Mouse (Mus musculus): ENCODE data around the gene Tulp1. TPM values are rescaled to one million over a fixed set of nuclear protein-coding genes. Genes with fewer than 3 reads are reported as not detected.
A peak's percentile ranks its signal among the peaks of the same experiment; 100 is the strongest.
"Not testable (repeated sequence)": the region's sequence is repeated elsewhere in the genome, so short reads cannot be mapped to it uniquely, and the experiment has no call there.

The Tulp1 gene
- polyA plus RNA-seq, 1 experiment from 2014 or later: 1.6 TPM

DNA sequence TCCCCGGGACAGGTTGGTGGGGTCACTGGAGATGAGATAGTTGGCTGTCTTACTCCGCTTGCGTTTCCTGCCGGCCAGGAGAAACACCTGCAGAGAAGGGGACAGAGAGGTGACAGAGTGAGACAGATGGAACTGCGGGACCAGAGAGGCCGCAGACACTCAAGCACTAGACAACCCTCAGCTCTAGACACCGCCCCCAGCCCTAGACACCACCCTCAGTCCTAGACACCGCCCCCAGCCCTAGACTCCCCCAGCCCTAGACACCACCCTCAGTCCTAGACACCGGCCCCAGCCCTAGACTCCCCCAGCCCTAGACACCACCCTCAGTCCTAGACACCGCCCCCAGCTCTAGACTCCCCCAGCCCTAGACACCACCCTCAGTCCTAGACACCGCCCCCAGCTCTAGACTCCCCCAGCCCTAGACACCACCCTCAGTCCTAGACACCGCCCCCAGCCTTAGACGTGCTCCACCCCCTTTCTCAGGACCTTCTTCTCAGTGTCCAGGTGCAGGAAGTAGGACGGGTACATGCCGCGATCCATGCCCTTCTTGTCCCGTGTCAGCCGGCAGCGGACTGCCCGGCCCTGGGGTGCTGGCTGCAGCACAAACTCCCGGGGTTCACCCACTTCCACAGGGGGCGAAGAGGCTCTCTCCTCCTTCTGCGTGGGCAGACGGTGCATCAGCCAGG is 6.3 kb downstream of the Tulp1 start:
- H3K4me3 ChIP-seq (ENCODE audit: low read length); H3K36me3 ChIP-seq (ENCODE audit: control insufficient read depth, insufficient read depth, low read length); H3K9me3 ChIP-seq (ENCODE audit: control insufficient read depth, low read length); ATAC-seq; H3K4me2 ChIP-seq (ENCODE audit: low read length); H3K9ac ChIP-seq (ENCODE audit: low read depth, low read length); H3K27ac ChIP-seq (ENCODE audit: low read depth, low read length): not testable (repeated sequence)
- peaks cover 23% of the 10 kb centered on the region for H3K27me3 ChIP-seq (replicated peaks; ENCODE audit: control insufficient read depth, insufficient read depth, low read length)
- H3K4me1 ChIP-seq (ENCODE audit: control insufficient read depth, insufficient read depth, low read depth, low read length): peaks cover 11% of the 10 kb centered on the region
- 21% methylated on average over 22 of the region's 24 CpGs for WGBS

DNA sequence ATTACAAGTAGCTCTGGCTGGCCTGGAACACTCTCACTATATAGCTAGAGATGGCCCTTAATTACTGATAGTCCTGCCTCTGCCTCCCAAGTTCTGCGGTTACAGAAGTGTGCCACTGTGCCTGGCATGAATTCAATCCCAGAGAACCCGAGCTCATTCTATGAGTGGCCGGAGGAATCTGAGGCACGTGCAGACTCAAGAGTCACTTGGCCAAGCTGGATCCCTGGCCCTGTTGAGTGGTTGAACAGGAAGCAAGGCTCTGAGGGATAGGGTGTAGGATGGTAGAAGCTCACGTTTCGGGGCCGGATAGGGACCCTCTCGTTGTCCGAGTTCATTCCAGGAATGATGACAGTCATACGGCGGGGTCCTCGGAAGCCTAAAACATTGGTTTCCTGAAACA is 9.2 kb downstream of the Tulp1 start:
- Histone ChIP-seq H3K9me3 (ENCODE audit: control insufficient read depth, low read length) (no peaks in the 10 kb centered on the region), H3K27me3 (replicated peaks; ENCODE audit: control insufficient read depth, insufficient read depth, low read length) (peaks cover 22% of the 10 kb centered on the region), H3K27ac (ENCODE audit: low read depth, low read length) (no peak overlapping the region), H3K4me3 (ENCODE audit: low read length) (no peak overlapping the region), H3K36me3 (ENCODE audit: control insufficient read depth, insufficient read depth, low read length) (no peaks in the 10 kb centered on the region), H3K4me1 (ENCODE audit: control insufficient read depth, insufficient read depth, low read depth, low read length) (no peaks in the 10 kb centered on the region; the same call in 1 of the 2 replicates), H3K9ac (ENCODE audit: low read depth, low read length) (no peak overlapping the region), H3K4me2 (ENCODE audit: low read length) (no peak overlapping the region)
- 88% methylated on average over 12 of the region's 12 CpGs for WGBS
- no peak for ATAC-seq

DNA sequence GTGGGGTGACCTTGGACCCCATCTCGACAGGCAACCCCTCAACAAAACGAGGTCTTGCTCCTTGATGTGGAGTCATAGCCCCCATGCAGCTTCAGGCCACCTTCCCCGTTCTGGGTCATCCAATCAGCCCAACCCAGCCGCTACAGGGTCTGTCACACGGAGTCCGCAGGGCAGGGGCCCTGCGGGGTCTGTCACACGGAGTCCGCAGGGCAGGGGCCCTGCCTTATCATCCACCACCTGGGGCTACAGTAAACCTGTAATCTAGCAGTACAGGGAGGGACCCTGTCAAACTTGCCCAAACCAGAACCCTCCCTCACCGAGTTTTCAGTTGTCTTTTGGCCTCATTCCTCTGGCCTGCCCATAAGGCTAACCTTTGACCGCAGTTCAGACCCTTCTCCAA is 13.0 kb downstream of the Tulp1 start:
- H3K4me1 ChIP-seq (ENCODE audit: control insufficient read depth, insufficient read depth, low read depth, low read length): peaks cover 9% of the 10 kb centered on the region; the same call in 1 of the 2 replicates
- H3K9ac ChIP-seq (ENCODE audit: low read depth, low read length): no peak overlapping the region
- no peak for ATAC-seq
- no peaks in the 10 kb centered on the region for H3K36me3 ChIP-seq (ENCODE audit: control insufficient read depth, insufficient read depth, low read length)
- WGBS: 11% methylated on average over 11 of the region's 11 CpGs
- H3K4me3 ChIP-seq (ENCODE audit: low read length): no peak overlapping the region
- H3K27me3 ChIP-seq (replicated peaks; ENCODE audit: control insufficient read depth, insufficient read depth, low read length): peaks cover 15% of the 10 kb centered on the region
- no peak overlapping the region for H3K27ac ChIP-seq (ENCODE audit: low read depth, low read length)
- H3K9me3 ChIP-seq (ENCODE audit: control insufficient read depth, low read length): no peaks in the 10 kb centered on the region
- H3K4me2 ChIP-seq (ENCODE audit: low read length): no peak overlapping the region

DNA sequence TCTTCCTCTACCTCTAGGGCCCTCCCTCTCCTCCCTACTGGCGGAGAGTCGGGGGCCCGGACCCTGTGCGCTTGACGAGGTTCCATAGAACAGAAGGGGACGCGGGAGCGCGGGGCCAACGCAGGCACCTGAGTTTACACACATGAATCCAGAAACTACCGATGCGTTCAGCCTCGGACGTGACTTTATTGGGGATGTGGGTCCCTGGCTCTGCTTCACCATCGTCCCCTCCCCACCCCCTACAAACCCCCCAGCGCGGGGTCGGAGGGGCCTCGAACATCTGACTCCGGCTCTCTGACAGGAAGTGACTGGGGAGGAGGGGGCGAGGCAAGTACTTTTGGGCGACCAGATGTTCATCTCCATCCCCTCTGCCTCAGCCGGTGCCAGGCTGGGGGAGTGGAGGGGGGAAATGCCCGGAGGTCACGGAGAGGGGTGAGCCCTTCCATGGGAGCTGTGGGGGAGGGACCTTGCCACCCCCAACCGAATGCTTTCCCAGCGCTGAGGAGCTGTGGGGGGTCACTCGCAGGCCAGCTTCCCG is 13.6 kb downstream of the Tulp1 start:
- Histone ChIP-seq H3K4me1 (ENCODE audit: control insufficient read depth, insufficient read depth, low read depth, low read length) (peaks cover 9% of the 10 kb centered on the region; the same call in 1 of the 2 replicates), H3K9me3 (ENCODE audit: control insufficient read depth, low read length) (no peaks in the 10 kb centered on the region), H3K27ac (ENCODE audit: low read depth, low read length) (no peak overlapping the region; the same call in 1 of the 2 replicates), H3K4me2 (ENCODE audit: low read length) (peak overlapping the region; percentile 92), H3K27me3 (replicated peaks; ENCODE audit: control insufficient read depth, insufficient read depth, low read length) (peaks cover 15% of the 10 kb centered on the region), H3K36me3 (ENCODE audit: control insufficient read depth, insufficient read depth, low read length) (no peaks in the 10 kb centered on the region), H3K4me3 (ENCODE audit: low read length) (peak overlapping the region; percentile 66), H3K9ac (ENCODE audit: low read depth, low read length) (peak overlapping the region; percentile 73)
- WGBS: under 1% methylated on average over 29 of the region's 29 CpGs
- no peak; the same call in 1 of the 2 replicates for ATAC-seq

DNA sequence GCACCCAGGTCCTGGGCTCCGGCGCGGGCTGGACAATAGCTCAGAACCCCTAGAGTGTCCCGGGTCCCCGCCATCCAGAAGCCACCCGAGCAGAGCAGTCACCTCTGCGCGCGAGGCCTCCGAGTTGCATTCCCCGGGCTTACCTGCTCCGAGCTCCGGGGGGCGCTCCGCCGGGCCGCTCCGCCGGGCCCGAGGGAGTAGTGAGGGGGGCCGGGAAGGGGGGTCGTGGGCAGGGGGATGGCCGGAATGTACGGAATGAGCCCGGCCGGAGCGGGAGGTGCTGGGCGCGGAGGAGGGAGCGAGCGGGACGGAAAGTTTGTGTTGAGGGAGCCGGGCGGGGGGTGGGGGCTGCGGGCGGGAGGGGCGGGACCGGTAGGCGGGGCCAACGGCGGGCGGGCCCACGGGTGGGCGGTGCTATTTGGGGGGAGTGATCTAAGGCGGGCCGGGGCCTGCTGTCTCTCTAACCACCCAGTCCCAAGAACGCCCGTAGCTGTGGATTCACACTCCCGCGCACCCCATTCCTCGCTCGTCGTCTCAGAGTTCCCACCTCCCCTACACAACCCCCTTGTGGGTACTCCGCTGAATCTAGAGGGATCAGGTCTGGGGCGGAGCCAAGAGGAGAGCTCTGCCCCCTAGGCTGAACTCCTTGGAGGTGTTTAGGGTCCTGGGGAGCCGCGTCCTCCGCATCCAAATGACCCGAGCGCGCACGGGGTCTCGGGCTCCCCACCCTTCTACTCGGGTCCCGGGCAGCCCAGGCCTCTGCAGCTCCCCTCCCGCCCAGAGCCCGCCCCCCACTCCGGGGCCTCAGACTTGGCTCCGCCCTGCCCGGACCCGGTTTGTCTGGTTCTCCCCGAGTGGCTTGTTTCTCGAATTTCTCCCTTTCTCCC is 14.3 kb downstream of the Tulp1 start, which contains the start of gene Tead3:
Tead3 (minus strand) TSS at position 352 of the 887 bp plus-strand sequence.
- peaks cover 15% of the 10 kb centered on the region for H3K27me3 ChIP-seq (replicated peaks; ENCODE audit: control insufficient read depth, insufficient read depth, low read length)

DNA sequence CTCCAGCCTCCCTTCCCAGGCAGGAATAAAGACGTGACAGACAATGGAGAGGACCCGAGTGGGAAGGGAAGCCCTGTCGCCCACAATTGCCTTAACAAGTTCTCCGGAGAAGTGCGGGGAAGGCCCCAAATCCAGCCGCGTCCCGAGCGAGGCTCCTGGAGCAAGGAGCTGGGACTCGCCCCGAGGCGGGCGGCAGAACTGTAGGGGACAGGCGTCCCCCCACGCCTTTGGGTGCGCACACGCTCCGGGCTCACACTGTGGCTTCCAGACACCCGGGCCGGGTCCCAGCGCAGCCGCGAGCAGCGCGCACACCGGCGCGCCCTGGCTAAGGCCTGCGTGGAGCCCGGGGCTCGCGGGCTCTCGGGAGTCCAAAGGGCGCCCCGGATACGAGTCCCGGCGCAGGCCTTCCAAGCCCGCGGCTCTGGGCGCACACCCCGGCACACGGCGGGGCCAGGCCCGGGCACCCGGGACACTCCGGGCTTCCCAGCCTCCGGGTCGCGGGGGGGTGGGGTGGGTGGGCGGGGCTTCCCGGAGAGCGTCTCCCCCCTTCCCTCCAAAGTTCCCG is 15.0 kb downstream of the Tulp1 start:
- Histone ChIP-seq H3K27ac (ENCODE audit: low read depth, low read length) (peak overlapping the region; percentile 57; the same call in 1 of the 2 replicates), H3K4me2 (ENCODE audit: low read length) (peak overlapping the region; percentile 92), H3K4me1 (ENCODE audit: control insufficient read depth, insufficient read depth, low read depth, low read length) (peaks cover 18% of the 10 kb centered on the region), H3K9ac (ENCODE audit: low read depth, low read length) (peak overlapping the region; percentile 73), H3K4me3 (ENCODE audit: low read length) (peak overlapping the region; percentile 66), H3K27me3 (replicated peaks; ENCODE audit: control insufficient read depth, insufficient read depth, low read length) (peaks cover 15% of the 10 kb centered on the region), H3K9me3 (ENCODE audit: control insufficient read depth, low read length) (no peaks in the 10 kb centered on the region), H3K36me3 (ENCODE audit: control insufficient read depth, insufficient read depth, low read length) (no peaks in the 10 kb centered on the region)
- peak; percentile 32 for ATAC-seq
- WGBS: under 1% methylated on average over 35 of the region's 54 CpGs

More for the DNA sequence above, 14.3 kb downstream of the Tulp1 start, which contains the start of gene Tead3:
- Histone ChIP-seq H3K4me2 (ENCODE audit: low read length) (peak within 1 kb of the TSS; percentile 92), H3K4me1 (ENCODE audit: control insufficient read depth, insufficient read depth, low read depth, low read length) (peaks cover 13% of the 10 kb centered on the region), H3K27ac (ENCODE audit: low read depth, low read length) (peak within 1 kb of the TSS; percentile 57), H3K4me3 (ENCODE audit: low read length) (peak within 1 kb of the TSS; percentile 66), H3K9ac (ENCODE audit: low read depth, low read length) (peak within 1 kb of the TSS; percentile 73), H3K36me3 (ENCODE audit: control insufficient read depth, insufficient read depth, low read length) (no peaks in the 10 kb centered on the region), H3K9me3 (ENCODE audit: control insufficient read depth, low read length) (no peaks in the 10 kb centered on the region)
- ATAC-seq: peak; percentile 78
- WGBS: under 1% methylated on average over 52 of the region's 73 CpGs

DNA sequence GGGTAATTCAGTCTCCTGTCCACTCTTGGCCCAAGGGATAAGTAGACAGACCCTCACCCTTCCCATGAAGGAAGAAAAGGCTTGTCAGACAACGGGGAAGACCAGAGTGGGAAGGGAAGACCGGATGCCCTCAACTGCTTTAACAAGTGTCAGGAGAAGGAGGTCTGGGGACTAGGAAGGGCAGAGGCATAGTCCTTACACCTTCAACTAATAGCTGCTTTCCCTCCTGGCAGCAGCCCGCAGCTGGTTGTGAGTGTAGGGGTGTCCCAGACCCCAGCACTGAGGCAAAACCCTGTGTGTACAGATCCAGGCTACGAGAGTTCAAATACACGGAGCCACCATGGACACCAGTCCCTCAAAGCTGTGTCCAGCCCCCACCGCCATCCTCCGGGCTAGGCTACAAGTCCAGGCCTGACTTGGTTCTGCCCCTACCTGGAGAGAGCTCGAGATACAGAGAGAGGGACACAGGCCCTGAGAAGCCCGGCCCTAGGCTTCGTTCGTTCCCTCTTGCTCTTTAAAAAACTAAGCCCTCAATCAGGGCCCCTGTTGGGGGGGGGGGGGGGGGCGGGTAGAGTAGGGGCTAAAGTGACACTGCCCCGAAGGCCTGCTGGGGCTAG is 15.7 kb downstream of the Tulp1 start:
- Histone ChIP-seq H3K27ac (ENCODE audit: low read depth, low read length) (no peak overlapping the region), H3K36me3 (ENCODE audit: control insufficient read depth, insufficient read depth, low read length) (no peaks in the 10 kb centered on the region), H3K9me3 (ENCODE audit: control insufficient read depth, low read length) (no peaks in the 10 kb centered on the region), H3K4me3 (ENCODE audit: low read length) (peak overlapping the region; percentile 66), H3K4me1 (ENCODE audit: control insufficient read depth, insufficient read depth, low read depth, low read length) (peaks cover 18% of the 10 kb centered on the region), H3K4me2 (ENCODE audit: low read length) (peak overlapping the region; percentile 92), H3K27me3 (replicated peaks; ENCODE audit: control insufficient read depth, insufficient read depth, low read length) (peaks cover 15% of the 10 kb centered on the region), H3K9ac (ENCODE audit: low read depth, low read length) (peak overlapping the region; percentile 73)
- no peak for ATAC-seq
- 17% methylated on average over 11 of the region's 13 CpGs for WGBS

DNA sequence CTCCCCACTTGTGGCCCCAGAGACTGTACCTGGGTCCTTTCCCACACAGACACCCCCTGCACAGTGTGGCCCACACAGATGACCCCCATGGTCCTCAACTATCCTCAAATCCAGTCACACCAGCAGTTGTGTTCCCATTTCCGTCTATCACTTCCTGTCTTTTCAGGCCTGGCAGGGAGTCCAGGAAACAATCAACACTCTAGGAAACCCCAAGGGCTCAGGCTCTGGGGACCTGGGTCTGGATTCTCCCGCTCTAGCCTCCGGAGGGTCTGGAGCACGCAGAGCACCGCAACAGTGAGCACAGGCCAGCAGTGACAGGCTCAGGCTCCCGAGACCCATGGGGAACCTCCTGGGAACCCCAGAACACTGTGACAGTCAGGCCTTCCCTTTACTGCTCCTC is 16.8 kb downstream of the Tulp1 start:
- H3K4me1 ChIP-seq (ENCODE audit: control insufficient read depth, insufficient read depth, low read depth, low read length): peaks cover 18% of the 10 kb centered on the region

More for the DNA sequence above, 16.8 kb downstream of the Tulp1 start:
- peaks cover 15% of the 10 kb centered on the region for H3K27me3 ChIP-seq (replicated peaks; ENCODE audit: control insufficient read depth, insufficient read depth, low read length)
- 53% methylated on average over 6 of the region's 6 CpGs for WGBS
- H3K27ac ChIP-seq (ENCODE audit: low read depth, low read length): no peak overlapping the region
- no peak for ATAC-seq
- H3K9me3 ChIP-seq (ENCODE audit: control insufficient read depth, low read length): no peaks in the 10 kb centered on the region
- no peak overlapping the region for H3K4me2 ChIP-seq (ENCODE audit: low read length)
- no peak overlapping the region for H3K4me3 ChIP-seq (ENCODE audit: low read length)
- H3K36me3 ChIP-seq (ENCODE audit: control insufficient read depth, insufficient read depth, low read length): no peaks in the 10 kb centered on the region
- no peak overlapping the region for H3K9ac ChIP-seq (ENCODE audit: low read depth, low read length)
